Mouse (Mus musculus) urinary bladder, adult 18-20 months (tissue): ENCODE results near the gene Mrrf.
"Not testable (repeated sequence)": the region's sequence is repeated elsewhere in the genome, so short reads cannot be mapped to it uniquely, and the experiment has no call there.

Experiments used
- DNase-seq, 2 experiments: peaks; one replicate each; pipeline ENCODE4 v3.0.0; 2022; ENCODE audit warnings: low spot score in 2 of 2, mixed read lengths in 2 of 2

Gene Mrrf

DNA sequence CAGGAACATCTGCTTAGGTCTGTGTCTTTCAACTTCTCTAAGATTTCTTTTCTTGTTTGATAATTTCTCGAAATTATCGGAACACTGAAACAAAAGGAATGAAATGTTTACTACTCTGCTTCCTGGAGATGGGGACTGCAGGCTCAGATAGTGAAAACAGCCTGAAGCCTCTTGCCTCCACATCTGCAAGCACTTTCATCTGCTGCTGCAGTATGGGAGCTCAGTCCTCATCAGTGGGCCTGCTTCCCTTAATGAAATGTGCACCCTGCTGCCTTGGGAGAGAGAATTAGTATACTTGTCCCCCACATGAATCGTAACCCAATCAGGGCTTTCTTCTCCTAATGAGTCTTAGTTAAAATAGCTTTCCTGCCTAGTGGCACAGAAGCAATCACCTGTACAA, 7.1 kb upstream of the Mrrf start:
- no peak for DNase-seq

DNA sequence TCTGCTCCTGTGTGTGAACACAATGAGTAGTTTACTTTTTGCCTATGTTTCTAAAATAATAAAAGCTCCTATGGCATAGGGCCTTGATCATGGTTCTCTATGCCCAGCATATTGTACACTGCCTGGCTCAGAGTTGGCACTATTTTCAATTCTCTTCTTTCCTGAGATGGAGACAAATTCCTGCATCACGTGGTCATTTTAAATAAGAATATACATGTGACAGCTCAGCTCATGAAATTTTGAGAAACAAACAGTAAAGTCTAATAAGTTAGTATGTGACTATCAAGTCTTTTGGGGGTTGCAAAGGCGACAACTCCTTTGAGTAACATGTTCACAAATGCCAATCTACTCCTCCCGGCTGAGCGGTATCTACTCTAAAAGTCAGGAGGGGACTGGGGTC, 302 bp upstream of the Mrrf start:
- DNase-seq: no peak

DNA sequence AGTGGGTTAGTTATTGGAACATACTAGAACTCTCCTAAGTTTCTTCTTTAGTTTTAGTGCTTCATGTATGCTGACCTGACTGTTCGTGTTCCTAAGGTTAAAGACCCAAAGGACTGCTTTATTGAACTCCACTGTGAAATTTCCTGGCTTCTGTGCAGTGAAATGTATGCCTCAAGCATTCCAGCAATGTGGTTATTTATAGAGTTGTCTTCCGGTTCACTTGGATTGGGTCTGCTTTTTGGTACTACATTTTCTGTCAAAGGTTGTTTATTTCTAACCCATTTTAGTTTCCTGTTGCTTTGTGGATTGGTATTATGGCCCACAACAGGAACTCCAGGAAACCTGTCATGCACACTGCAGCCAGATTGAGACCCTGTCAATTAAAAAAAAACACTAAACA, 2.9 kb downstream of the Mrrf start:
- DNase-seq: no peak

DNA sequence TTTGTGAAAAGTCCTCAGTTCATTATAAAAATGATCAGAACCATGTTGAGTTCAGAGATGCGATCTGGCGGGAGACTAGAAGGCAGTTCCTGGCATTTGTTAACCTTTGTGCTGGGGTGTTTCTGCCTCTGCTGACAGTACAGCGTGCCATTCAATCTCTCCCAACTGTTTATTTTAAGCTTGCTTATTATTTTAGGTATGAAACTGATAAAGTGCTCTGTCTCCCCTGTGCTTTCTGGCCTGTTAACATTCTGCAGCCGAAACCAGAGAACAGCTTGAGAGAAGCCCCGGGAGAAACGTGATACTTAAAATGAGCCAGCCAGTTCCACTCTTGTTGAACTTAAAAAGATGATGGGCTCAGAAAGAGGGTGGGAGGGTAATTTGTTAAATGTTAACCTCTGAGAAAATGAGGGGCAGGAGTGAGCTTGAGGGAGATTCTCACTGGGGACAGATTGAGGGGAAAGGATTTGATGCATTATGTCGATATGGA, 12.7 kb downstream of the Mrrf start:
- no peak for DNase-seq

DNA sequence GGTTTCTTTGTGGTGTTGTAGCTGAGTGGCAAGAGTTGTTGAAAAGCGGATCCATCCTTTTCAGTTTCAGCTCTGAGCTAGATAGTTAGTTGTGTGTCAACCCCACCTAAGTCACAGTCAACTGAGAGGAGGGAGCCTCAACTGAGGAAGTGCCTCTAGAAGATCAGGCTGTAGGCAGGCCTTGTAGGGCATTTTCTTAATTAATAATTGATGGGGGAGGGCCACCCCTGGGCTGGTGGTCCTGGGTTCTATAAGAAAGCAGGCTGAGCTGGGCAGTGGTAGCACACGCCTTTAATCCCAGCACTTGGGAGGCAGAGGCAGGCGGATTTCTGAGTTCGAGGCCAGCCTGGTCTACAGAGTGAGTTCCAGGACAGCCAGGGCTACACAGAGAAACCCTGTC, 16.2 kb downstream of the Mrrf start:
- not testable (repeated sequence) for DNase-seq

DNA sequence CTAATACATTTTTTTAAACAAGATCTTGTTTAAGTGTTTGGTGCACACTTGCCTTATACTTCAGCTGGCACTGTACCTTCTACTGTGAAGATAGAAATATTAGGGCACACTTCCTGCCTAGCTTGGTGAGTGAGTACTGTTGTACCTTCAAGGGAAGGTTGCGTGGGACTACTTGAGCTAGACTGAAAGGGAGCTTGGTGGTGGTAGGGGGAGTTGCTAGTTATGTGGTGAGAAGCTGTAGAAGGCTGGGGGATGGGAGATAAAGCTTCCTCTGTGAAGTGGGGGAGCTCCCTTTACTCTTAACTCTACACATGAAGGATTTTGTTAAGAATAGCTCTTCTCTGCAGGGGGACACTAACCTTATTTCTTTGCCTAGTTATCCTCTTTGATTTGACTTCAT, 21.3 kb downstream of the Mrrf start:
- DNase-seq: no peak

DNA sequence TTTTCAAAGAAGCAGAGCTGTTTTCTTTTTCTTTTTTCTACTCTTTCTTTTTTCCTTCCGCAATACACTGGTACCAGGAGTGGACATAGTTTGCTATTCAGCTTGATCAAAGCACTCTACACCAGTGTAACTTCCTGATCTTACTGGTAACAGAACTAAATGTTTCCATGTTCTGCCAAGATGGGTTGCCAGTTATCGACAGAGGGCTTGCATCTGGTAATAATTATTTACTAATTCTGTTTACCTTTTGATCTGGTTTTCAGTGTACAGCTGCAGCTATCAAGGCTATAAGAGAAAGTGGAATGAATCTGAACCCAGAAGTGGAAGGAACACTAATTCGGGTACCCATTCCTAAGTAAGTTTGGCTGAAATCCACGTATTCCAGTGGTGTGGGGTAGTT, 23.1 kb downstream of the Mrrf start:
- no peak for DNase-seq

DNA sequence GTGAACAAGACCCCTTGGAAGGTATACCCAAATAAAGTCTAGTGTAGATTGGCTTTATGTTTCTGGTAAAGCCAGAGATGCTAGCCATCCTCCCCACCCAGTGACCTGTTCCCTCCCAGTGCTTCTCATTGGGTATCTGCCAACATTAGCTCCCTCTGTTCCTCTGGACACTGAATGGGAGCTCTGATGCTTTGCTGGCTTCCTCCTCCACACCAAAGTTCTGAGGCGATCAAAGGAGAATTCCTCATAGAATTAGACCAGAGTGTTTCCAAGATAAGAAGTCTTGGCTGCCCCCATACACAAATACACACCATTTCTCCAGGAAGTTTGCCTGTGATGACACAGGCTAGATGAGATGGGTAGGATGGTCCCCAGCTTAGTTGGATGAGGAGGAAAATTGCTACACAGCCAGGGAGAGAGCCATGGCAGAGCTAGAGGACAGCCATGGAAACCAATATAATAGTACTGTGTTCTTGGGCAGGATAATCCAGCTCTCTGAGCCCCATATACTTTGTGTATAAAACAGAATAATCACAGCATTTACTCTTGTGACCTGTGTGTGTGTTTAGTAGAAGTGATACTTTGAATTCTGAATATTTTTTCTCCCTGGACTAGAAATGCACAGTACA, 31.9 kb downstream of the Mrrf start:
- no peak for DNase-seq

DNA sequence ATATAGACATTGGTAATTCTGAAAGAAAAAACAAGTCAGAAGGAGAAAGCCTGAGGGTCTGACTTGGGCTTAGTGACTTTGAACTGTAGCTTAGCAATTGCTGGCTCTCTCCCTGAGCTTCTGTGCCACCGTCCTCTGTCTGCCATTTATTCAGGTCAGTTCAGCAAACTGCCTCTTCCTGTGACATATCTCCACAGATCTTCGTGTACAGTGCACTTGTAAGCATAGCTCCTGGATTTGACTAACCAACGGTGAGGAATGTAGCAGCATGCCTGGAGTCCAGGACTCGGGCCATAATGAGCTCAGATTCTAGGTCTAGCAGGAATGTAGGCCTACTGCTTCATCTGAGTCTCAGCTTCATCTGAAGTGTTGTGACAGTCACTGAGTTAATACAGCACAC, 33.0 kb downstream of the Mrrf start:
- no peak for DNase-seq

DNA sequence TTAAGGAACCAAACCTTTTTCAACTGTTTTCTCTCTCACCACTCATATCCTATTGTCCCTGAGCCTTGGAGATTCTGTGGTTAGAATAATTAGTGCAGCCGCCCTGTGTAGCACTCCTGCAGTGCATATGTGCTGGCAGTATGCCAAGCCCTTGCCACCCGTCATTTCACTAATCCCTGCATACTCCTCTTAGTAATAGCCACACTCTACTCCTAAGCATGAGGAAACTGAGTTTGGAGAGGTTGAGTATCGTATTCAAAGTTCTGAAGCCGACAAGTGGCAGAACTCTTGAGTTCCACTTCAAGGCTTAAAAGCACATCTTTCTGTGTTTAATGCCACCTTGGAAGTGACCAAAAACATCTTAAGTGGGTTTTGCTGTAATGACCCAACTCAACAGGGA, 35.9 kb downstream of the Mrrf start:
- DNase-seq: no peak

DNA sequence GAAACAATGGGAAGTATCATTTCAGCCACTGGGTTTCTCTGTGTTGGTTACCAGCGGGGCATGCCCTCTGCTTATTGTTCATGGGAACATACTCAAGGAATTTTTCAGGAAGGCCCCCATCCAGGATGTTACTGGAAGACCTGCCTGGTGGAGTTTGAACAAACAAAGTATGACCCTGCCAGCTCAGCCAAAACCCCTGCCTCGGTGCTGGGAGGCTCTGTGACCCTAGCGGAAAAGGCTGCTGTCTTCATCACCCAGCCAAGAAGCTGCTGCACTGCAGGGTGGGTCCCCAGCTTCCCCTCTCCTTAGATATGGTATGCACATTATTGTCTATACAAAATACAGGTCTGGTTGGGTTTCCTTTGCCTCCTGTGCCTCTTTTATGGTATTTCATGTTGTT, 36.4 kb downstream of the Mrrf start:
- no peak for DNase-seq

DNA sequence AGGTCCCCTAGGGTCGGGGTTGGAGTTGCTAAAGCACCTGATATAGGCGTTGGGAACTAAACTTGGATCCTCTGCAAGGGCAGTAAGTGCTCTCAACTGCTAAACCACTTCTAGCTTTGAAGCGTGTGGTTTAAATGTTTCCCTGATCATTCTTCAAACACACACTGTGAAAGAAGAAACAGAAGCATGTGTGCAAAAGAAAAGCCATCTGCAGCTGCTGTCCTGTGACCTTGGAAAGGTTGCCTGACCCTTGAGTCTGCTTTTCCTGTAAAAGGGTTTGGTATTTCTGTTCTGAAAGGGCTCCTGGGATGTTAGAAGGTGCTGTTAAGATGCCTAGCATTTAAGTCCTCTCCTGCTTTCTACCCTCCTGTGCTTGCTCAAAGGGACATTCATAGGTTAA, 43.3 kb downstream of the Mrrf start:
- DNase-seq: no peak

DNA sequence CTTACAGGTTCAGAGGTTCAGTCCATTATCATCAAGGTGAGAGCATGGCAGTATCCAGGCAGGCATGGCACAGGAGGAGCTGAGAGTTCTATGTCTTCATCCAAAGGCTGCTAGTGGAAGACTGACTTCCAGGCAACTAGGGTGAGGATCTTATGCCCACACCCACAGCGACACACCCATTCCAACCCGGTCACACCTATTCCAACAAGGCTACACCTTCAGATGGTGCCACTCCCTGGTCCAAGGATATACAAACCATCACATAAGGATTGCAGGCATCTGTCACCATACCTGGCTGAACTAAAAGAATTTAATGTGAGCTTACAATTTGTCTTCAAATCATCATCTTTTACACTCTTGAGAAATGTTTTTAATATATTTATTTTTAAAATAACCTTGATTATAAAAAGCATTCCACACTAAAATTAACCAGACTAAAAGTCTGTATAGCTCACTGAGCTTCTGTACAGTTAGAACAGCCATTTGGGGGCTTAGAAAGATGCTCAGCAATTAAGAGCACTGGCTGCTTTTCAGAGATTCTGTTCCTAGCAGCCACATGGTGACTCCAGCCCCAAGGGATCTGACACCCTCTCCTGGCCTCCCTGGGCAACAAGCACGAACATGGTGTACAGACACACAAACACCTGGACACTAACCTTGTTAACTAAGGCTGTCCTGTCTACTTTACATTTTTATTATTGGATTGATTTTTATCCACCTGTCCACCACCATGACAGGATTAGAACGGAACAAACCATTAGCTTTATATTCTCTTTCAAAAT, 45.6 kb downstream of the Mrrf start:
- not testable (repeated sequence) for DNase-seq

DNA sequence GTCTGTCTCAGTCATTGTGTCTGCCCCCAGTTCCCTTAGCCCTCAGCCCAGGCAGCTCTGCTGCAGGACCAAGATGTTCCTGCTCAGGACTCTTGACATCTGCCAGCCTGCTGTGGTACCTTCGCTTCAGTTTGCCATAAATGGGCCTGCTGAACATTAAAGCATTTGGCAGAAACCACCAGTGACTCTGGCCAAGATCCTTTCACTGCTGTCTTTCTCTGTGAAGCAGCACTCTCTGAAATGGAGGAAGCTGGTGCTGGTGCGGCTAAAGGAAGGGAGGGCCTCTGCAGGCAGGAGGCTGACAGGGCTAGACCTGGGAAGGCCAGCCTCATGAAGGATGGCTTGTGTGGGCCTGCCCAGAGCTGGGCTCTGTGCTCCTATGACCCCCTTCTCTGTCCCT, 47.1 kb downstream of the Mrrf start:
- no peak for DNase-seq

DNA sequence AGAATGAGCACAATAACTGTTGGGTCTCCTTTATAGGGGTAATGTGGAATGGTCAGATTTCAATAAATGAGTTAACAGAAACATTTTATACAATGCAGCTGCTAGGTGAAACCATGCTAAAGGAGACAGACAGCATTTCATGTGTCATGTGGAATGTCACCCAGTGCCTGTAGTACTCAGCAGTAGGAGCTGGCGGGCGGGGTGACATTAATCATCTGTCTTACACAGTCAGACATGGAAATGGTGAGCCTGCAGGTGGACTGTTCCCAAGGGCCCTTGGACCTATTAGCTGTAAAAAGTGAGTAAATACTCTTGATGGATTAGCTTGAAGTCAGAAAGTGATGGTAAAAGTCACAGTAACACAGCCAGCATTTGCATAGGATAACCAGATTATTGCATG, 48.0 kb downstream of the Mrrf start:
- no peak for DNase-seq

DNA sequence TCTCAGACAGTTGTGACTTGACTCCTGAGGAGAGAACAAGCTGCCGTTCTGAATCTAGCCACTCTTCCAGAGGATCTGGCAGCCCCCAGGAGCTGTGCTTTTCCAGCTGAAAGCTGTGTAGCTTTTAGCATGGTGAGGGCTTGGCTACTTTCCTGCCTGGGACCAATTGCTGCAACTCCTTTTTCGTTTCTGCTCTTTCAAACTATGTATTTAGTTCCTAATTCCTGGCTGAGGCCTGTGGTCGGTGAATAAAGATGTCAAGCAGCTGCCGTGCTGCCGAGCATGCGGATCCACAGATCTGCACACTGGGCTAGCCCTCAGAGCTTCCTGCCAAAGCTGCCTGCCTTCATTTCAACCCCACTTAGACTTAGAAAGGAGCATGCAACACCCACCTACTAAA, 48.7 kb downstream of the Mrrf start:
- DNase-seq: no peak

DNA sequence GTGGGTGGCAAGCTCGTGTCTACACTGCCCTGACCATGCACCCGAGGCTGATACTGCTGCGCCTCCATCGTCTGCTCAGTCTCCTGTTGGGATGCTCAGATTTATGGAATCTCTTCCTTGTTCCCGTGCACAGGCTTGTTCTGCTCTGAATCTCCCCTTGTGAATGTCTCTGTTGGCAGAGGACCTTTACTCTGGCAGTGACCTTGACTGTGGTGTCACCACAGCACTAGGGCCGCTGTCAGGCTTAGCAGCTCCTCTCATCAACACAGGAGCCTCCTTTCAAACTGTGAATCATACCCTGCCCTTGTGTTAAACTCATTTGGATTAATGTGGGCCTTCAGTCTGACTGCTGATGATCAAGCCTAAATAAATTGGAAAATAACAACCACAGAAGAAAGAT, 53.0 kb downstream of the Mrrf start:
- DNase-seq: not testable (repeated sequence)

DNA sequence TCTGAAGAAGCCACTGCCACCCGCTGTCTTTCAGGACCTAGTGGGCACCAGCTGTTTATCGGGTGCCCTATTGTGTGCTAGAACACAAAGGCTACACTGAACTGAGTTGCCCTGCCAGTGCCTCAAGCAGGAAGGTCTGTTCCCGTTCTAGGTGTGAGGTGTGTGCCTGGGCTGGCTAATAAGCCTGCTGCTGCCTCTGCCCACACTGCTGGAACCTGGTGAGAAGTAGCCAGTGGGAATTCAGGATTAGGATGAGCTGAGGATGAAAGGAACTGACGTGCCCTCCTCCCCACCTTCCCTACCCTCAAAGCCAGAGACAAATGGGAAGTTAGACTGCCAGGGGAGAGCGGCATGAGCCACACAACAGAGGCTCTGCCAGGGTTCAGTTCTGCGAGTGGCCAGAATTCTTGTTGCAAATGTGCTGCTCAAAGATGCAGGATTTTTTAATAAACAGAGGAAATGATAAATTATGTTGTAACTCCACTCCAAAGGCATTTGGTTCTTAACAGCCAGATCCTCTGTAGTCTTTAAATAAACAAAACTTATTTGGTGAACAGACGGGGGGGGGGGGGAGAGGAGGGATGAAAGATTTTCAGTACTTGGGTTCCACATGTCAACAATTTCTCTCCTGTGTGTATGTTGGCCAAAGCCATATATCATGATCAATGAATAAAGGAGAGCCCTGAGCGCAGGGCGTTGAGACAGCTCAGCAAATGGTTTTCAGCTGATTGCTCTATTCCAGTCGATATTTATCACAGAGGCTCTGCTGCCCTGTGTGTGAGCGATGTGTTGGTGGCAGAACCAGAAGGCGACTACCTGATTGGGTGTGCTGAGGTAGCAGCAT, 55.1 kb downstream of the Mrrf start:
- no peak for DNase-seq

DNA sequence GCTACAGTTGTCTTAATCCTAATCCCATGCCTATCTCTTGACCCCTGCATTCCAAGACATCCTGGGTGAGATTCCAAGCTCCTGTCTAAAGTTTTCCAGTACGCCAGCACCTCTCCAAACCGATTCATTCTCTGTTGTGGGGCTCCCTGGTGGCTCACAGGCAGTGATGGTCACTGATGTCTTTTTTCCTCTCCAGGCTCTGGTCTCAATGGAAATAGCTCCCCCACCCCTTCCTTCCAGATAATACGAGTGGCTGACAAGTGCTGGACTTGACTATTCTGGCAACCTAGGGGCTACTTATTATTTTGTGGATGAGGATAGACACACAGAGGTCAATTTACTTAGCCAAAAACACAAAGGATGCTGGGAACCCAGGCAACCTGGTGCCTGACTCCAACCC, 60.8 kb downstream of the Mrrf start:
- DNase-seq: no peak

DNA sequence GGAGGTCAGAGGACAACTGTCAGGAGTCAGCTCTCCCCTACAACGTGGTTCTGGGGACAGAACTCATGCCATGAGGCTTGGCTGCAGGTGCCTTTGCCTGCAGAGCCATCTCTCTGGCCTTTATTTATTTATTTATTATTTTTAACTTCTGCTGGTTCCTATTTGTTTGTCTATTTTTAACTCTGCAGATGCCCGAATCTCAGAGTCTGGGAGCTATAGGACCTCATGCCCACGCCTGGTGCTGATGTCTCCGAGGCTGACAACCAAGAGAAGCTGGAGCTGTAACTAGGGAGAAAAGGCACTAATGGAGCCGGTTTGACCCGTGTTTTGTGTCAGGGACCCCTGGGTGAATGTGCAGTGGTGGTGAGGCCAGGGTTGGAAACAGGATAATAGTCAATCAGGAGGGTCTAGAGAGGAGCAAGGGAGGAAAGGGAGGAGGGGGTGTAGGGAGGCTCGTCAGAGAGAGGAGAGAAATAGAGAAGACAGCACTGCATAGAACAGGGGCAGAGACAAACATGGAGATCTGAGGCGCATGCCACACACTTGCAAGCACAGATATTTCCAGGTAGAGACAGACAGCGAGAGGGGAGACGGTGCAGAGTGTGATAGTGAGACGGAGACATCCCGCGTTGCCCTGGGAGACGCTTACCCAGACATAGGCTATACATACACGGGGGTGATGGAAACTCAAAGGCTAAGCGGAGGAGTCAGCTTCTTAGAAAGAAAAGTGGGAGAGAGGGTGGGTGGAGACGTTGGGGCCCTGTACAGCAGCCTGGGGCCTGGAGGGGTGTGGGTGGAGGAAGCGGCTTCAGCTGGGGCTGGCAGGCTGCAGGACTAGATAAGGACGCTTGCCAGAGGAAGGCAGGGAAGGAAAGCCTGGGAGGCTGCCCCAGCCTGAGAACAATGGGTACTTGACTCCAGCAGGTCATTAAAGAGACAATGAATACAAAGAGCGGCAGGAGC, 62.0 kb downstream of the Mrrf start:
- DNase-seq: no peak

DNA sequence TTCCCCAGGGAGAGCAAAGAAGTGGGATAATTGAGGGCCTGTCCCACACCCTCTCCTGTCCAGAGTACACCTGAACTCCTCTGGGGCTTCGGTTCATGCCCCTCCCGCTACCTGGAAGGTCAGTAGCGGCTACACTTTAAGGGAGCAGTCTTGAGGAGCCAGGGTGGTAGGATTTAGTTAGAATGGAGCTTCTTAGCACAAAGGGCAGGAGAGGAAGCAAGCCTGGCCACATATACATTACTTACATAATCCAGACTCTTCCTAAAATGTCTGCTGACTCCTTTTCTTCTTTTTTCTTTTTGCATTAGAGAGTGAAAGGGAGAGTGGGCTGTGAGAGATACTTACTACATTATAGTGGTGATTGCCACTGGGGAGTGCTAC, 62.7 kb downstream of the Mrrf start:
- no peak for DNase-seq

DNA sequence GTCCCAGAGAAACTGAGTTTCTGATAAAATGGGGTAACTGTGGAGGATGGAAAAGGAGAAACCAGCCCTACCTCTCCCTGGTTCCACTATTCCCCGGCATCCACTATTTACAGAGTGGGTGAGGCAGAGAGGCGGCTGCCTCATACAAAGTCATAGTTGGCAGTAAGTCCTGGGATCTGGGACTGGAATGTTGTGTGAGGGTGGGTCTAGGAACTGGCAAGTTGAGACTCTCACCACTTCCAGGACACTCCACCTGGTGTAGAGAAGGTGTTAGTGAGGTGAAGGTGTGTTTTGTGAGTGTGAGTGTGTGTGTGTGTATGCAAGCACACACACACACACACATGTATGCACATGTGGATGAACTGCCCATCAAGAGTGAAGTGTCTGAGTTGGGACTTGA, 64.6 kb downstream of the Mrrf start:
- DNase-seq: no peak
